Mouse (Mus musculus): Measurements from ENCODE around the gene Ankdd1b. TPM values are rescaled to one million over a fixed set of nuclear protein-coding genes. Genes with fewer than 3 reads are reported as not detected.

Gene Ankdd1b
- polyA plus RNA-seq, 1 experiment from 2014 or later: 1.1 TPM

DNA sequence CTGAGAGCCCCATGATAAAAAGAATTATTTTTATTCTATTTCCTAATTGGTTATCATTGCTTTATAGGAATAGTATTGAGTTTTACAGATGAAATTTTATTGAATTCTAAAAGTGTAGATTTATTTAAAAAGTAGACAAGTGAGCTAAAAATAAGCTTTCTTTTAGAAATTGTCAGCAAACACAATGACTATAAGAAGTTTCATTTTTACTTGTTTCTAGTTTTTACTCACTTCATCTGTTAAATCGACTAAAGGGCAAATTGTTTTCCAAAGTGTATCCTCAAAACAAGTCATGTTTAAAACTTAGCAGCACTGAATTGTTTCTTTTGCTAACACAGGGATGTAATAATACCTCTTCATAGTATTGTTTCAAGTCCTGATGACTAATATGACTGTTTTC is 8.0 kb upstream of the Ankdd1b start:
- WGBS: 85% methylated on average over 1 of the region's 1 CpGs
- no peak overlapping the region for H3K9ac ChIP-seq (ENCODE audit: low read length)
- no peak for ATAC-seq (ENCODE audit: insufficient number of reproducible peaks, insufficient read depth, low FRiP score, low read depth)
- H3K9me3 ChIP-seq (ENCODE audit: control insufficient read depth, low read length): no peaks in the 10 kb centered on the region
- H3K27ac ChIP-seq (replicated peaks in 1 of 2; ENCODE audit: control insufficient read depth in 1 of 2, insufficient read depth in 1 of 2, low read depth in 2 of 2, low read length in 2 of 2): no peak overlapping the region
- no peaks in the 10 kb centered on the region for H3K27me3 ChIP-seq (ENCODE audit: control insufficient read depth, insufficient read depth, low read length)
- H3K4me3 ChIP-seq (ENCODE audit: control insufficient read depth in 1 of 2, insufficient read depth in 1 of 2, low read depth in 1 of 2, low read length in 2 of 2): no peak overlapping the region
- H3K4me2 ChIP-seq (ENCODE audit: low read length): no peak overlapping the region
- no peaks in the 10 kb centered on the region for H3K4me1 ChIP-seq (ENCODE audit: control insufficient read depth in 2 of 2, insufficient read depth in 2 of 2, low read length in 2 of 2)
- peaks cover 20% of the 10 kb centered on the region for H3K36me3 ChIP-seq (ENCODE audit: control insufficient read depth, insufficient read depth, low read length)

DNA sequence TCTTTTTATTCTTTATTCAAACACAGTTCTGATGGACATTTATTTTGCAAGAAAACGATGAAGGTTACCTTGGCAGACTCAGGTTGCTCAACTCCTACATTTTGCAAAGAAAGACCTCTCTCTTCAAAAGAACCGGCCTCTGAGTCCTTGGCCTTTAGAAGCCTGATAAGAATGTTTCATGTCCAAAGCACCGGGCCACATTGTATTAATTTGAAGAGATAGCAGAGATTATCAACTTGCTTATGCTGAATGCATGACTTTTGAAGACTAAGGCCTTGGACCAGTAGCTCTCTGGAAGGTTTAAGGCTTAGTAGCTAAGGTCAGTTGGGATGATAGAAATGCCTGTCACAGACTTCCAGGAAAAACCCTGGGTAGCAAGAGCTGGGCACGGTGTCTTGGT is 6.2 kb upstream of the Ankdd1b start:
- no peaks in the 10 kb centered on the region for H3K4me1 ChIP-seq (ENCODE audit: control insufficient read depth in 2 of 2, insufficient read depth in 2 of 2, low read length in 2 of 2)

DNA sequence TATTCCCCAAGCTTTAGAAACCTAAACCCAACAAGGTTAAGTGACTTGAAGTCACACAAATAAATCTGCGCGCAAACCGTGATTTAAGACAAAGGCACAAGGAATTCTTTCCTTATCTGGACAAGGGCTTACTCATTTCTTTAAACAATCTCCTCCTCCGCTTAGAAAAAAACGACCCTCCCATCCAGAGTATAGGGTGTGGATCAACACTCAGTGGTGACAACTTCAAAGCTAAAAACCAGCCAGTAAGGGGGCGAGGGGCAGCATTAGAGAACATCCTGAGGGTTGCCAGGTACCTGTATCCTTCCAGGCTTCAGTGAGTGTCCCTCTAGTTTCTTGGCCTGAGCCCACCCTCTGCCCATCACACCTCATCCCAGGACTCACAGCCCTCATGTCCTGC is 442 bp downstream of the Ankdd1b start:
- Histone ChIP-seq H3K4me1 (ENCODE audit: control insufficient read depth in 2 of 2, insufficient read depth in 2 of 2, low read length in 2 of 2) (no peaks in the 10 kb centered on the region), H3K36me3 (ENCODE audit: control insufficient read depth, insufficient read depth, low read length) (no peaks in the 10 kb centered on the region), H3K27ac (replicated peaks in 1 of 2; ENCODE audit: control insufficient read depth in 1 of 2, insufficient read depth in 1 of 2, low read depth in 2 of 2, low read length in 2 of 2) (no peak overlapping the region), H3K27me3 (ENCODE audit: control insufficient read depth, insufficient read depth, low read length) (no peaks in the 10 kb centered on the region), H3K4me2 (ENCODE audit: low read length) (no peak overlapping the region), H3K9me3 (ENCODE audit: control insufficient read depth, low read length) (no peaks in the 10 kb centered on the region), H3K4me3 (ENCODE audit: control insufficient read depth in 1 of 2, insufficient read depth in 1 of 2, low read depth in 1 of 2, low read length in 2 of 2) (no peak overlapping the region), H3K9ac (ENCODE audit: low read length) (no peak overlapping the region)
- 66% methylated on average over 6 of the region's 6 CpGs for WGBS
- no peak for ATAC-seq (ENCODE audit: insufficient number of reproducible peaks, insufficient read depth, low FRiP score, low read depth)

More for the DNA sequence above, 6.2 kb upstream of the Ankdd1b start:
- Histone ChIP-seq H3K36me3 (ENCODE audit: control insufficient read depth, insufficient read depth, low read length) (peaks cover 9% of the 10 kb centered on the region; the same call in 1 of the 2 replicates), H3K9ac (ENCODE audit: low read length) (no peak overlapping the region), H3K27ac (replicated peaks in 1 of 2; ENCODE audit: control insufficient read depth in 1 of 2, insufficient read depth in 1 of 2, low read depth in 2 of 2, low read length in 2 of 2) (no peak overlapping the region), H3K27me3 (ENCODE audit: control insufficient read depth, insufficient read depth, low read length) (no peaks in the 10 kb centered on the region), H3K4me2 (ENCODE audit: low read length) (no peak overlapping the region), H3K9me3 (ENCODE audit: control insufficient read depth, low read length) (no peaks in the 10 kb centered on the region), H3K4me3 (ENCODE audit: control insufficient read depth in 1 of 2, insufficient read depth in 1 of 2, low read depth in 1 of 2, low read length in 2 of 2) (no peak overlapping the region)
- no peak for ATAC-seq (ENCODE audit: insufficient number of reproducible peaks, insufficient read depth, low FRiP score, low read depth)
- 80% methylated on average over 4 of the region's 4 CpGs for WGBS

DNA sequence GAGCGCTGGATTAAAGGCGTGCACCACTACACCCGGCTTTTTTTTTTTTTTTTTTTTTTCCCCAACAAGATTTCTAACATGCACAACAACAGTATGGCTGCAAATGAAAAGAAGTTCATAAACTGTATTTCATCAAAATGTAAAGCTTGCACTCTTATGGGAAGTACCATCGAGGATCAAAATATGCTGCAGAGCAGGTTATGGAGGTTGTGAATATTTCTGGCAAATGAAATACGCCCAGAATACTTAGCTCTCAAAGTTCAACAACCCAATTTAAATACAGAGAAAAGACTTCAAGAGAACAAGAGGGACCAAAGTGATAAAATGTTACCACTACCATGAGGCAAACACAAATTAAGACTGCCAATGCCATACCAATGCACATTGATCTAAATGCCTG is 2.3 kb downstream of the Ankdd1b start:
- no peaks in the 10 kb centered on the region for H3K4me1 ChIP-seq (ENCODE audit: control insufficient read depth in 2 of 2, insufficient read depth in 2 of 2, low read length in 2 of 2)
- no peaks in the 10 kb centered on the region for H3K36me3 ChIP-seq (ENCODE audit: control insufficient read depth, insufficient read depth, low read length)
- H3K9me3 ChIP-seq (ENCODE audit: control insufficient read depth, low read length): no peaks in the 10 kb centered on the region
- no peaks in the 10 kb centered on the region for H3K27me3 ChIP-seq (ENCODE audit: control insufficient read depth, insufficient read depth, low read length)
- H3K9ac ChIP-seq (ENCODE audit: low read length): no peak overlapping the region
- H3K27ac ChIP-seq (replicated peaks in 1 of 2; ENCODE audit: control insufficient read depth in 1 of 2, insufficient read depth in 1 of 2, low read depth in 2 of 2, low read length in 2 of 2): no peak overlapping the region
- H3K4me3 ChIP-seq (ENCODE audit: control insufficient read depth in 1 of 2, insufficient read depth in 1 of 2, low read depth in 1 of 2, low read length in 2 of 2): no peak overlapping the region
- no peak overlapping the region for H3K4me2 ChIP-seq (ENCODE audit: low read length)
- ATAC-seq (ENCODE audit: insufficient number of reproducible peaks, insufficient read depth, low FRiP score, low read depth): no peak
- WGBS: 83% methylated on average over 5 of the region's 5 CpGs

DNA sequence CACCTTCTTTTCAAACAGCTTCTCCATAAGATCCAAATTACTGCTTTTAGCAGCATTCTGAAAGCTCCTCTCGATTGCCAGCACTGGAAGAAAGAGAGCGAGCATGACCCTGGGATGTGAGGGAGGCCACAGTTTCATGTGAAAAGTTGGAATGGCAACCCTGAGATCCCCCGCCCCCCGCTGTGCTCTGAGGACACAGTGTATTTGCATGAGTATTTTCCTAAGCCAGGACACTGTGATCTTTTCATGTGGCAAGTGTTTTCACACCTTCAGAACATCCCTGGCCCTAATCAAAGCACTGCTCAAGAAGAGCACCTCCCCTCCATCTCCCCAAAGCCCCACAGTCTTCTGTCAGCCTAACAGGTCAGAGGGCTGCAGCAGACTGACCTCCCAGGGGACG is 5.7 kb downstream of the Ankdd1b start:
- no peak overlapping the region for H3K4me3 ChIP-seq (ENCODE audit: control insufficient read depth in 1 of 2, insufficient read depth in 1 of 2, low read depth in 1 of 2, low read length in 2 of 2)
- H3K4me1 ChIP-seq (ENCODE audit: control insufficient read depth in 2 of 2, insufficient read depth in 2 of 2, low read length in 2 of 2): no peaks in the 10 kb centered on the region
- no peak overlapping the region for H3K27ac ChIP-seq (replicated peaks in 1 of 2; ENCODE audit: control insufficient read depth in 1 of 2, insufficient read depth in 1 of 2, low read depth in 2 of 2, low read length in 2 of 2)
- WGBS: 42% methylated on average over 5 of the region's 5 CpGs
- no peak overlapping the region for H3K9ac ChIP-seq (ENCODE audit: low read length)
- H3K36me3 ChIP-seq (ENCODE audit: control insufficient read depth, insufficient read depth, low read length): no peaks in the 10 kb centered on the region
- no peaks in the 10 kb centered on the region for H3K27me3 ChIP-seq (ENCODE audit: control insufficient read depth, insufficient read depth, low read length)
- no peak overlapping the region for H3K4me2 ChIP-seq (ENCODE audit: low read length)
- H3K9me3 ChIP-seq (ENCODE audit: control insufficient read depth, low read length): no peaks in the 10 kb centered on the region
- ATAC-seq (ENCODE audit: insufficient number of reproducible peaks, insufficient read depth, low FRiP score, low read depth): no peak

DNA sequence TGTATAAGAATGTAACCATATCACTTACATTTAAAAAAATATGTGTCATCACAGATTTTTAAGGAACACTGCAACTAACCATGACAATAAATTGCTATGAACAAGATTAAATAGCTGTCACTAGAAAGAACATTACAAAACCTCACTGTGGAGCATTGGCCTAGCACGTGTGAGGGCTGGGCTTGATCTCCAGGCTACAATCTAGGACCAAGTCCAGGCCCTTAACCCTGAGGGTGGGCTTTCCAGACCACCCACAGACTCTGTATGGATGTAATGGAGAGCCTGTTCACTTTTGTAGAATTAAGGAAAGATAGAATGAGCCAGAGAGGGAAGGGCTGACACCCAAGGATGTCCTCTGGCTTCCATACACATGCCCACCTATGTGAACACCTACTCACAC is 8.4 kb downstream of the Ankdd1b start:
- H3K4me3 ChIP-seq (ENCODE audit: control insufficient read depth in 1 of 2, insufficient read depth in 1 of 2, low read depth in 1 of 2, low read length in 2 of 2): no peak overlapping the region
- no peaks in the 10 kb centered on the region for H3K4me1 ChIP-seq (ENCODE audit: control insufficient read depth in 2 of 2, insufficient read depth in 2 of 2, low read length in 2 of 2)
- no peak for ATAC-seq (ENCODE audit: insufficient number of reproducible peaks, insufficient read depth, low FRiP score, low read depth)
- H3K9ac ChIP-seq (ENCODE audit: low read length): no peak overlapping the region
- no peak overlapping the region for H3K4me2 ChIP-seq (ENCODE audit: low read length)
- WGBS: 80% methylated on average over 1 of the region's 1 CpGs
- H3K27ac ChIP-seq (replicated peaks in 1 of 2; ENCODE audit: control insufficient read depth in 1 of 2, insufficient read depth in 1 of 2, low read depth in 2 of 2, low read length in 2 of 2): no peak overlapping the region
- no peaks in the 10 kb centered on the region for H3K9me3 ChIP-seq (ENCODE audit: control insufficient read depth, low read length)
- no peaks in the 10 kb centered on the region for H3K27me3 ChIP-seq (ENCODE audit: control insufficient read depth, insufficient read depth, low read length)
- no peaks in the 10 kb centered on the region for H3K36me3 ChIP-seq (ENCODE audit: control insufficient read depth, insufficient read depth, low read length)

DNA sequence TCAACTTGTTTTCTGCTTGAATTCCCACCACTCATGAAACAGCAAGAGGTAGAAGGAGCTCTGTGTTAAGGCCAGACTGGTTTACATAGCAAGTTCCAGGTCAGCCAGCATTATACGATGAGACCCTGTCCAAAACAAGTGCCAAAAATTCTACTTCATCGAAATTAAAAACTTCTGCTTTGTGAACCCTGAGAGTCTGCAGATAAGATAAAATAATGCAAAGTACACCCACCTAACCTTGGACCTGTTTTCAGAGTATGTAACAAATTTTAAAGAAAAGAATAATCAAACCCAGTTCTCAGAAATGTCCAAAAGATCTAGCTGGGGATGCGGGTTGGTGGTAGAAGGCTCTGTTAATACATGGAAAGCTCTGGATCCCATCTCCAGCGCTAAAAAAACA is 12.4 kb downstream of the Ankdd1b start:
- Histone ChIP-seq H3K36me3 (ENCODE audit: control insufficient read depth, insufficient read depth, low read length) (no peaks in the 10 kb centered on the region), H3K4me2 (ENCODE audit: low read length) (no peak overlapping the region), H3K9ac (ENCODE audit: low read length) (no peak overlapping the region), H3K4me3 (ENCODE audit: control insufficient read depth in 1 of 2, insufficient read depth in 1 of 2, low read depth in 1 of 2, low read length in 2 of 2) (no peak overlapping the region), H3K9me3 (ENCODE audit: control insufficient read depth, low read length) (no peaks in the 10 kb centered on the region), H3K27me3 (ENCODE audit: control insufficient read depth, insufficient read depth, low read length) (no peaks in the 10 kb centered on the region), H3K4me1 (ENCODE audit: control insufficient read depth in 2 of 2, insufficient read depth in 2 of 2, low read length in 2 of 2) (peaks cover 0 to 3% of the 10 kb centered on the region in 2 experiments; a peak in 1 of 4 replicates), H3K27ac (replicated peaks in 1 of 2; ENCODE audit: control insufficient read depth in 1 of 2, insufficient read depth in 1 of 2, low read depth in 2 of 2, low read length in 2 of 2) (no peak overlapping the region)
- WGBS: 66% methylated on average over 4 of the region's 4 CpGs
- no peak for ATAC-seq (ENCODE audit: insufficient number of reproducible peaks, insufficient read depth, low FRiP score, low read depth)

DNA sequence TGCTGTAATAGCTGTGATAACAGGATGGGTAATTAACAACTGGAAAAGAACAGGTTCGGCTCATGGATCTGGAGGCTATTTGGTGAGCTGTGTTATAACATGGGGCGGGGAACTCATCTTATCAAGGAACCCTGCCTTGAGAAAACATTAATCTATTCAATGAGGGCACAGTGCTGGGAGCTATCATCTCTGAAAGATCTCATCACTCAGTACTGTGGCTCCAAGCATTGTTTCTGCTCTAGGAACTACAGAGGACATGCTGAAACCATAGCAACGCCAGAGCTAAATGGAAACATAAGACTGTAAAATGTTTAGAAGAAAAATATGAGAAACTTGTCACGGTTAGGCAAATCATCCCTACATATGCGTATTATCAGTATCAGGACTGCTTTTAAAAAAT is 13.0 kb downstream of the Ankdd1b start:
- H3K9me3 ChIP-seq (ENCODE audit: control insufficient read depth, low read length): no peaks in the 10 kb centered on the region
- H3K27me3 ChIP-seq (ENCODE audit: control insufficient read depth, insufficient read depth, low read length): no peaks in the 10 kb centered on the region
- no peak for ATAC-seq (ENCODE audit: insufficient number of reproducible peaks, insufficient read depth, low FRiP score, low read depth)
- 50% methylated on average over 5 of the region's 5 CpGs for WGBS
- no peak overlapping the region for H3K27ac ChIP-seq (replicated peaks in 1 of 2; ENCODE audit: control insufficient read depth in 1 of 2, insufficient read depth in 1 of 2, low read depth in 2 of 2, low read length in 2 of 2)
- no peak overlapping the region for H3K9ac ChIP-seq (ENCODE audit: low read length)
- H3K4me2 ChIP-seq (ENCODE audit: low read length): no peak overlapping the region
- peaks cover 0 to 3% of the 10 kb centered on the region in 2 experiments; a peak in 1 of 4 replicates for H3K4me1 ChIP-seq (ENCODE audit: control insufficient read depth in 2 of 2, insufficient read depth in 2 of 2, low read length in 2 of 2)
- no peaks in the 10 kb centered on the region for H3K36me3 ChIP-seq (ENCODE audit: control insufficient read depth, insufficient read depth, low read length)
- no peak overlapping the region for H3K4me3 ChIP-seq (ENCODE audit: control insufficient read depth in 1 of 2, insufficient read depth in 1 of 2, low read depth in 1 of 2, low read length in 2 of 2)

Data from heart, embryonic 14.5 days (tissue).